Mouse (Mus musculus) olfactory bulb, adult 2 months (tissue): ENCODE data around the gene Best3. TPM values are rescaled to one million over a fixed set of nuclear protein-coding genes. Genes with fewer than 3 reads are reported as not detected.

Experiments used
- H3K27ac ChIP-seq: fragments of 200-500 bp; 2 replicates; pipeline ENCODE4 v1.5.1; 2012; ENCODE audit warnings: low read depth, low read length; ENCODE audit not compliant: insufficient read depth
- H3K4me1 ChIP-seq: fragments of 200-500 bp; 2 replicates; pipeline ENCODE4 v1.6.1; 2012; ENCODE audit warnings: low read length; ENCODE audit not compliant: control insufficient read depth, insufficient read depth
- H3K4me3 ChIP-seq: fragments of 200-500 bp; 2 replicates; pipeline ENCODE4 v1.5.1; 2012; ENCODE audit warnings: mild to moderate bottlenecking, low read depth, low read length, moderate library complexity; ENCODE audit not compliant: insufficient read depth
- CTCF ChIP-seq: fragments of 200-500 bp; IDR thresholded peaks from 2 replicates; pipeline ENCODE4 v1.5.1; 2012; ENCODE audit warnings: low read depth, mild to moderate bottlenecking, low read length, moderate library complexity; ENCODE audit not compliant: insufficient read depth
- POLR2A ChIP-seq: fragments of 200-500 bp; IDR thresholded peaks from 2 replicates; pipeline ENCODE4 v1.6.1; 2012; ENCODE audit warnings: mild to moderate bottlenecking, low read depth, low read length, moderate library complexity; ENCODE audit not compliant: insufficient read depth
- WGBS: fragments of 180-500 bp; shearing (Covaris S2); methylation state at CpG from one replicate; pipeline ENCODE4 v1.1.7; 2018; 5-methylcytosine and 5-hydroxymethylcytosine counted together
- polyA plus RNA-seq: library from polyadenylated mRNA; stranded (reverse); fragments of >200 nt; gene quantifications from 2 replicates; pipeline ENCODE4 v1.2.4, GENCODE M21; 2012; ENCODE audit warnings: low replicate concordance; ENCODE audit not compliant: missing spikeins, insufficient read depth, insufficient read length

Best3 gene
- polyA plus RNA-seq, 1 experiment = not detected

DNA sequence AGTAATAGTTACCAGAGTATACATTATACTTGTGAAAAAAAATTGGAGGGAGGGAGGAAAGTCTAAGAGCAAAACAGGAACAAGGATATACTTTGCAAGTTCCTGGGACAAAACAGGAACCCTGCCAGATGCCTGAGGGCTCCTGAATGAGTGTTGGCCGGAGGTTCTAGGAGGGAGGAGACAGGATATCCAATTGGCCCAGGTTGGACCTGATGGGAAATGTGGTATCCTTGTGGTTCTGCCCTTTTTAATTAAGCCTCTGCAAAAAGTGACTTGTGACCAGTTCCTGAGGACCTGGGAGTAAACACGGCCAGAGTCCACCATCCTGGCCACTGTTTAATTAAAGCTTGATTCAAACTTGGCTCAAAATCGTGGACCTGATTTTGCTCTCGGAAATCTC lies 17.4 kb upstream of the Best3 start:
- WGBS = 64% methylated on average over 4 of the region's 4 CpGs

DNA sequence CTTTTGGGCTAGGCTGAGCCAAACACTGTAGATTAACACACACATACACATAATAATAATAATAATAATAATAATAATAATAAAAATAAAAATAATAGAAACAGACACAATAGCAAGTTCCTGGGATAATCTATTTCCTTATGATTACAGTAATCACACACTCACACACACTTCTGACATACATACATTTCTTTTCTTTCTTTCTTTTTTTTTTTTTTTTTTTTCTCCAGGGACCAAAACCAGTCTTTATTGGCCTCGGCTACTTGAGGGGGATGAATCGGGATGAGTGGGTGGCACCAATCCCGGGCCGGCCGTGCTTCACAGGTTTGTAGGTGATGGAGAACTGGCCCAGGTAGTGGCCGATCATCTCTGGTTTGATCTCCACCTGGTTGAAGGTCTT lies 13.6 kb upstream of the Best3 start, which contains the start of gene Gm10271:
Gene Gm10271 (minus strand): TSS at position 101 of the 400 bp plus-strand sequence.
- TF ChIP-seq POLR2A (no peak), CTCF (no peak)
- 97% methylated on average over 6 of the region's 6 CpGs for WGBS
- Histone ChIP-seq H3K4me3 (no peak within 1 kb of the TSS), H3K27ac (no peak within 1 kb of the TSS), H3K4me1 (no peaks in the 10 kb centered on the region)

More for the DNA sequence above, 17.4 kb upstream of the Best3 start:
- H3K27ac ChIP-seq = no peak overlapping the region
- H3K4me3 ChIP-seq = no peak overlapping the region
- TF ChIP-seq POLR2A = no peak
- no peak for TF ChIP-seq CTCF
- no peaks in the 10 kb centered on the region for H3K4me1 ChIP-seq

GRCm38 (mm10) chr10:116977455-116977854 lies 8.7 kb upstream of the Best3 start:
- WGBS = 75% methylated on average over 4 of the region's 4 CpGs
- Histone ChIP-seq H3K4me3 (no peak overlapping the region), H3K4me1 (no peaks in the 10 kb centered on the region), H3K27ac (no peak overlapping the region)
- TF ChIP-seq CTCF (no peak), POLR2A (no peak)

- TF ChIP-seq POLR2A (no peak), CTCF (no peak)
- WGBS = 90% methylated on average over 2 of the region's 2 CpGs
- H3K27ac ChIP-seq = no peak overlapping the region
- H3K4me1 ChIP-seq = no peaks in the 10 kb centered on the region
- H3K4me3 ChIP-seq = no peak overlapping the region
These were observed 8.3 kb upstream of the Best3 start for GRCm38 (mm10) chr10:116977858-116978257.

DNA sequence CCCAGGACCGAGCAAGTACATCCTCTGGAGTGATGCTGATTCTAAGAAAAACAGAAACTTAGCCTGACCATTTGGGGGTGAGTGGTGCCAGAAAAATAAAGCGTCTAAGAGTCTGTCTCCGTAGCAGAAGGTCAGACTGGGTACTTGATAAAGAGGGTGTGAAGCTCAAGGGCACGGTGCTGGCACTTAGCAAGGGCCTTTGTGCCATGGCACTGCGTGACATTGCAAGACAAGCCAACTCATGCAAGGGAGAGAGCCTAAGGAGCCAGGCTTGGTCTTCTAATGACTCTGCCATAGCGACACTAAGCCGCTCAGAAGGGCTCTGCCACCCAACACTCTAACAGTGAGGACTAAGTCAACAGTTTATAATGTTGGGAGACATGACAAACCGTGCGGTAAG lies 7.3 kb upstream of the Best3 start:
- no peak overlapping the region for H3K27ac ChIP-seq
- no peaks in the 10 kb centered on the region for H3K4me1 ChIP-seq
- H3K4me3 ChIP-seq = no peak overlapping the region
- 89% methylated on average over 9 of the region's 9 CpGs for WGBS
- TF ChIP-seq POLR2A = no peak
- no peak for TF ChIP-seq CTCF

DNA sequence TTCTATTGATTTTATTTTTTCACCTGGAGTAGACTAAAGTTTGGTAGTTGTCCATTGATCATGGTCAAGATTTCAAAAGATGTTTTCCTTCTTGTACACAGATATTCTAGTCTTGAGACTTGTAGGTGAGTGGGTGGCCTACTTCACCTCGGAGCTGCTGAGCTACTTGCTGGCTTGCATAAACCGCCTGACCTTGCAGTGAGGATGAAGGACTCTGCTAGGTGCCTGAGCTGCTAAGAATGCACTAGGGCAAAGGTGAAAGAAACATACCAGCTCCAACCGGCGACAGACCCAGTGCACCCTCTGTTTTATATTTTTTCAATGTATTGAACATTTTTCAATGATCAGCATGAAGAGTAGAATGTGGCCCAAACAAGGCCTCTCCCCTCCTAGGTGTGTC lies 5.8 kb upstream of the Best3 start:
- TF ChIP-seq POLR2A (no peak), CTCF (no peak)
- Histone ChIP-seq H3K4me1 (no peaks in the 10 kb centered on the region), H3K4me3 (no peak overlapping the region), H3K27ac (no peak overlapping the region)
- WGBS = 88% methylated on average over 4 of the region's 4 CpGs

GRCm38 (mm10) chr10:116980888-116981287 lies 5.2 kb upstream of the Best3 start:
- no peak overlapping the region for H3K4me3 ChIP-seq
- H3K27ac ChIP-seq = no peak overlapping the region
- H3K4me1 ChIP-seq = no peaks in the 10 kb centered on the region
- WGBS = 80% methylated on average over 3 of the region's 3 CpGs
- TF ChIP-seq POLR2A = no peak
- no peak for TF ChIP-seq CTCF

GRCm38 (mm10) chr10:116982526-116982925 lies 3.6 kb upstream of the Best3 start:
- WGBS = 78% methylated on average over 4 of the region's 4 CpGs
- TF ChIP-seq POLR2A = no peak
- TF ChIP-seq CTCF = no peak
- Histone ChIP-seq H3K27ac (no peak overlapping the region), H3K4me1 (peaks cover 6% of the 10 kb centered on the region; the same call in 1 of the 2 replicates), H3K4me3 (no peak overlapping the region)

- Histone ChIP-seq H3K4me1 (peaks cover 6% of the 10 kb centered on the region; the same call in 1 of the 2 replicates), H3K4me3 (no peak overlapping the region), H3K27ac (no peak overlapping the region)
- TF ChIP-seq POLR2A = no peak
- no peak for TF ChIP-seq CTCF
- 72% methylated on average over 12 of the region's 12 CpGs for WGBS
These were observed 1.3 kb upstream of the Best3 start for GRCm38 (mm10) chr10:116984836-116985235.

- TF ChIP-seq CTCF = no peak
- no peak for TF ChIP-seq POLR2A
- H3K4me3 ChIP-seq = no peak overlapping the region
- H3K4me1 ChIP-seq = no peaks in the 10 kb centered on the region
- WGBS = 96% methylated on average over 8 of the region's 8 CpGs
- H3K27ac ChIP-seq = no peak overlapping the region
These were observed 7.9 kb downstream of the Best3 start for GRCm38 (mm10) chr10:116993971-116994370.
